Mouse (Mus musculus): ENCODE measurements at regions not wholly inside any gene's neighbourhood (a gene's known extent, or its start where the extent isn't known, plus 50 kb on each side); places are given as distances from the start of the nearest gene placed in this dataset.
"Not testable (repeated sequence)": the region's sequence is repeated elsewhere in the genome, so short reads cannot be mapped to it uniquely, and the experiment has no call there.

- no peak for DNase-seq (ENCODE audit: low spot score)
Measured at GRCm38 (mm10) chr8:26750120-26750519, 227.0 kb upstream of the Zfp703 start.

GRCm38 (mm10) chr8:26751651-26752050 is 225.5 kb upstream of the Zfp703 start:
- no peak for DNase-seq (ENCODE audit: low spot score)

GRCm38 (mm10) chr8:26756452-26756851 is 220.7 kb upstream of the Zfp703 start:
- no peak for DNase-seq (ENCODE audit: low spot score)

GRCm38 (mm10) chr8:26760726-26761125 is 216.4 kb upstream of the Zfp703 start:
- no peak for DNase-seq (ENCODE audit: low spot score)

- DNase-seq (ENCODE audit: low spot score) = no peak
Measured at GRCm38 (mm10) chr8:26762942-26763778, 214.0 kb upstream of the Zfp703 start.

- DNase-seq (ENCODE audit: low spot score) = no peak
Measured at GRCm38 (mm10) chr8:26768474-26769229, 208.5 kb upstream of the Zfp703 start.

- DNase-seq (ENCODE audit: low spot score) = no peak
Measured at GRCm38 (mm10) chr8:26770424-26770886, 206.7 kb upstream of the Zfp703 start.

GRCm38 (mm10) chr8:26778917-26779537 is 198.1 kb upstream of the Zfp703 start:
- DNase-seq (ENCODE audit: low spot score) = no peak

- no peak for DNase-seq (ENCODE audit: low spot score)
Measured at GRCm38 (mm10) chr8:26780515-26780914, 196.6 kb upstream of the Zfp703 start.

GRCm38 (mm10) chr8:26782936-26783335 is 194.2 kb upstream of the Zfp703 start:
- DNase-seq (ENCODE audit: low spot score) = not testable (repeated sequence)

GRCm38 (mm10) chr8:26784381-26784780 is 192.7 kb upstream of the Zfp703 start:
- DNase-seq (ENCODE audit: low spot score) = no peak

GRCm38 (mm10) chr8:26791795-26792194 is 185.3 kb upstream of the Zfp703 start:
- no peak for DNase-seq (ENCODE audit: low spot score)

- no peak for DNase-seq (ENCODE audit: low spot score)
Measured at GRCm38 (mm10) chr8:26793606-26794292, 183.4 kb upstream of the Zfp703 start.

- DNase-seq (ENCODE audit: low spot score) = no peak
Measured at GRCm38 (mm10) chr8:26794411-26794810, 182.7 kb upstream of the Zfp703 start.

- no peak for DNase-seq (ENCODE audit: low spot score)
Measured at GRCm38 (mm10) chr8:26795616-26796015, 181.5 kb upstream of the Zfp703 start.

GRCm38 (mm10) chr8:26799814-26800213 is 177.3 kb upstream of the Zfp703 start:
- no peak for DNase-seq (ENCODE audit: low spot score)

- DNase-seq (ENCODE audit: low spot score) = no peak
Measured at GRCm38 (mm10) chr8:26804089-26804488, 173.0 kb upstream of the Zfp703 start.

- DNase-seq (ENCODE audit: low spot score) = no peak
Measured at GRCm38 (mm10) chr8:26804901-26805341, 172.2 kb upstream of the Zfp703 start.

GRCm38 (mm10) chr8:26805371-26805821 is 171.7 kb upstream of the Zfp703 start:
- DNase-seq (ENCODE audit: low spot score) = no peak

GRCm38 (mm10) chr8:26808111-26808651 is 168.9 kb upstream of the Zfp703 start:
- DNase-seq (ENCODE audit: low spot score) = no peak

- no peak for DNase-seq (ENCODE audit: low spot score)
Measured at GRCm38 (mm10) chr8:26808771-26809170, 168.4 kb upstream of the Zfp703 start.

GRCm38 (mm10) chr8:26809943-26810342 is 167.2 kb upstream of the Zfp703 start:
- DNase-seq (ENCODE audit: low spot score) = no peak
